Comparison of ENCODE assay signal across 8 mouse cellular contexts in genomic region chr7:45712022-45712757, GRCm38 (mm10). TPM values are rescaled to one million over a fixed set of nuclear protein-coding genes. Genes with fewer than 3 reads are reported as not detected.
DNase-seq lines count a peak whose midpoint lies in the region; ATAC-seq and TF ChIP-seq lines count a peak whose summit lies in the region.
"Had no signal": no experiment of that assay in that cellular context is flagged by ENCODE, and none has a peak within 500 bp of the region (broad histone marks: within the 10 kb centered on the region; RNA-seq: fewer than 3 reads in every experiment).

No protein-coding gene starts in this region.

- H3K9me3 ChIP-seq in midbrain, embryonic 10.5 days (replicated peaks): no peaks in the 10 kb centered on the region
- H3K9me3 ChIP-seq in midbrain, postnatal 0 days (ENCODE audit: low read length): no peaks in the 10 kb centered on the region
- no peaks in the 10 kb centered on the region for H3K9me3 ChIP-seq in hindbrain, embryonic 14.5 days (ENCODE audit: control insufficient read depth, low read length)

- H3K4me2 ChIP-seq in midbrain, postnatal 0 days (ENCODE audit: low read depth, low read length, poor library complexity, severe bottlenecking): no peak overlapping the region
- no peak overlapping the region for H3K4me2 ChIP-seq in hindbrain, embryonic 14.5 days (replicated peaks)

- peak overlapping the region; percentile 9; the same call in 1 of the 2 replicates for H3K4me3 ChIP-seq in midbrain, embryonic 10.5 days
- no peak overlapping the region for H3K4me3 ChIP-seq in midbrain, postnatal 0 days (ENCODE audit: low read depth, low read length)
- no peak overlapping the region for H3K4me3 ChIP-seq in hindbrain, embryonic 14.5 days (replicated peaks; ENCODE audit: low read length)

- H3K9ac ChIP-seq in midbrain, postnatal 0 days (replicated peaks; ENCODE audit: low read length, poor library complexity, severe bottlenecking): no peak overlapping the region
- no peak overlapping the region for H3K9ac ChIP-seq in hindbrain, embryonic 14.5 days

- H3K36me3 ChIP-seq in midbrain, embryonic 10.5 days: peaks cover 45% of the 10 kb centered on the region
- H3K36me3 ChIP-seq in midbrain, postnatal 0 days (ENCODE audit: insufficient read depth, low read length): peaks cover 32% of the 10 kb centered on the region
- peaks cover 38% of the 10 kb centered on the region for H3K36me3 ChIP-seq in hindbrain, embryonic 14.5 days (replicated peaks; ENCODE audit: control insufficient read depth, insufficient read depth)

- no peak overlapping the region for H3K27ac ChIP-seq in midbrain, embryonic 10.5 days (replicated peaks)
- H3K27ac ChIP-seq in midbrain, postnatal 0 days (ENCODE audit: low read depth, low read length): no peak overlapping the region
- H3K27ac ChIP-seq in hindbrain, embryonic 14.5 days: no peak overlapping the region
- H3K27ac ChIP-seq: macrophage had no signal

- TF ChIP-seq CTCF in midbrain, postnatal 0 days (IDR thresholded peaks at IDR 0.05): no peak

- 88% methylated on average over 21 of the region's 21 CpGs for WGBS in midbrain, embryonic 10.5 days
- 87% methylated on average over 21 of the region's 21 CpGs for WGBS in midbrain, postnatal 0 days
- WGBS in hindbrain, embryonic 14.5 days: 91% methylated on average over 21 of the region's 21 CpGs

- H3K27me3 ChIP-seq in midbrain, embryonic 10.5 days (ENCODE audit: low read depth, poor library complexity, severe bottlenecking): no peaks in the 10 kb centered on the region
- no peaks in the 10 kb centered on the region for H3K27me3 ChIP-seq in midbrain, postnatal 0 days (ENCODE audit: insufficient read depth, low read length)
- H3K27me3 ChIP-seq in hindbrain, embryonic 14.5 days (ENCODE audit: control insufficient read depth, insufficient read depth, low read length): no peaks in the 10 kb centered on the region

- peaks cover 71% of the 10 kb centered on the region for H3K4me1 ChIP-seq in midbrain, embryonic 10.5 days
- peaks cover 25% of the 10 kb centered on the region for H3K4me1 ChIP-seq in midbrain, postnatal 0 days (ENCODE audit: insufficient read depth, low read length)
- peaks cover 56% of the 10 kb centered on the region for H3K4me1 ChIP-seq in hindbrain, embryonic 14.5 days (replicated peaks; ENCODE audit: control insufficient read depth, insufficient read depth, low read length)

- no peak for DNase-seq in midbrain, embryonic 10.5 days (ENCODE audit: low spot score)
- no peak for DNase-seq in midbrain, postnatal 0 days (ENCODE audit: low spot score)
- peak; percentile 45 to 58 for DNase-seq in cerebellum, postnatal 25 days
- peak; percentile 89 to 95 for DNase-seq in kidney, postnatal 25 days
- peak; percentile 84 for DNase-seq in testis, postnatal 14 days (ENCODE audit: low spot score)
- no peak for DNase-seq in T-cell, adult 2 months (ENCODE audit: low spot score)
- no peak for DNase-seq in hindbrain, embryonic 14.5 days (ENCODE audit: low spot score)

- no peak for ATAC-seq in midbrain, postnatal 0 days (ENCODE audit: low FRiP score)
- no peak for ATAC-seq in hindbrain, embryonic 14.5 days (ENCODE audit: low FRiP score)

RNA-seq across cellular contexts. Expression of gene Rpl18, which starts 3.1 kb away (rescaled TPM):
- 965 and 1,116 TPM in 2 replicates for polyA plus RNA-seq in midbrain, embryonic 10.5 days (2016; fragmentation: Nextera tagmentation; extraction: Ambion mirVana)
- 801 and 989 TPM in 2 replicates for total RNA-seq in midbrain, postnatal 0 days (2014; rRNA removed)
- 473 and 492 TPM in 2 replicates for polyA plus RNA-seq in midbrain, postnatal 0 days (2015; fragmentation: Nextera tagmentation; extraction: Ambion mirVana)
- 578 and 674 TPM in 2 replicates for polyA plus RNA-seq in hindbrain, embryonic 14.5 days (2014; fragmentation: Nextera tagmentation; extraction: Ambion mirVana)

RNA-seq across cellular contexts. Expression of gene Sphk2, which starts 5.6 kb away (rescaled TPM):
- polyA plus RNA-seq in midbrain, embryonic 10.5 days (2016; fragmentation: Nextera tagmentation; extraction: Ambion mirVana): 32.3 and 32.8 TPM in 2 replicates
- 22.4 and 23.5 TPM in 2 replicates for total RNA-seq in midbrain, postnatal 0 days (2014; rRNA removed)
- 15.8 and 18.1 TPM in 2 replicates for polyA plus RNA-seq in midbrain, postnatal 0 days (2015; fragmentation: Nextera tagmentation; extraction: Ambion mirVana)
- 16.7 and 20.0 TPM in 2 replicates for polyA plus RNA-seq in hindbrain, embryonic 14.5 days (2014; fragmentation: Nextera tagmentation; extraction: Ambion mirVana)

RNA-seq across cellular contexts. Expression of gene Dbp, which starts 7.3 kb away (rescaled TPM):
- polyA plus RNA-seq in midbrain, embryonic 10.5 days (2016; fragmentation: Nextera tagmentation; extraction: Ambion mirVana): 2.1 and 2.9 TPM in 2 replicates
- 8.4 and 9.6 TPM in 2 replicates for total RNA-seq in midbrain, postnatal 0 days (2014; rRNA removed)
- polyA plus RNA-seq in midbrain, postnatal 0 days (2015; fragmentation: Nextera tagmentation; extraction: Ambion mirVana): 4.6 and 4.8 TPM in 2 replicates
- polyA plus RNA-seq in hindbrain, embryonic 14.5 days (2014; fragmentation: Nextera tagmentation; extraction: Ambion mirVana): 3.5 and 3.9 TPM in 2 replicates

RNA-seq across cellular contexts. Expression of gene Fam83e, which starts 8.8 kb away (rescaled TPM):
- 1.7 and 2.0 TPM in 2 replicates for polyA plus RNA-seq in midbrain, embryonic 10.5 days (2016; fragmentation: Nextera tagmentation; extraction: Ambion mirVana)
- 0.14 TPM in 1 of 2 replicates, not detected in the other for total RNA-seq in midbrain, postnatal 0 days (2014; rRNA removed)
- 0.16 and 0.25 TPM in 2 replicates for polyA plus RNA-seq in midbrain, postnatal 0 days (2015; fragmentation: Nextera tagmentation; extraction: Ambion mirVana)
- polyA plus RNA-seq in hindbrain, embryonic 14.5 days (2014; fragmentation: Nextera tagmentation; extraction: Ambion mirVana): 0.17 TPM in 1 of 2 replicates, not detected in the other
- polyA plus RNA-seq: macrophage had no signal

RNA-seq across cellular contexts. Expression of gene Car11, which starts 12.5 kb away (rescaled TPM):
- polyA plus RNA-seq in midbrain, embryonic 10.5 days (2016; fragmentation: Nextera tagmentation; extraction: Ambion mirVana): 4.6 and 4.9 TPM in 2 replicates
- total RNA-seq in midbrain, postnatal 0 days (2014; rRNA removed): 118 and 130 TPM in 2 replicates
- polyA plus RNA-seq in midbrain, postnatal 0 days (2015; fragmentation: Nextera tagmentation; extraction: Ambion mirVana): 107 and 114 TPM in 2 replicates
- polyA plus RNA-seq in hindbrain, embryonic 14.5 days (2014; fragmentation: Nextera tagmentation; extraction: Ambion mirVana): 28.2 and 29.0 TPM in 2 replicates

Comparison
In these comparisons a context has a peak if more than half of its experiments do, and no peak if none do; other contexts are left out.
1. DNase-seq: peak in cerebellum, postnatal 25 days (2 of 2), kidney, postnatal 25 days (2 of 2) and testis, postnatal 14 days (single experiment); none in midbrain, embryonic 10.5 days (single experiment), midbrain, postnatal 0 days (single experiment), T-cell, adult 2 months (single experiment) and hindbrain, embryonic 14.5 days (single experiment).